Mouse (Mus musculus): Measurements from ENCODE around the gene Hnrnpa3.
"Not testable (repeated sequence)": the region's sequence is repeated elsewhere in the genome, so short reads cannot be mapped to it uniquely, and the experiment has no call there.

Hnrnpa3 gene

DNA sequence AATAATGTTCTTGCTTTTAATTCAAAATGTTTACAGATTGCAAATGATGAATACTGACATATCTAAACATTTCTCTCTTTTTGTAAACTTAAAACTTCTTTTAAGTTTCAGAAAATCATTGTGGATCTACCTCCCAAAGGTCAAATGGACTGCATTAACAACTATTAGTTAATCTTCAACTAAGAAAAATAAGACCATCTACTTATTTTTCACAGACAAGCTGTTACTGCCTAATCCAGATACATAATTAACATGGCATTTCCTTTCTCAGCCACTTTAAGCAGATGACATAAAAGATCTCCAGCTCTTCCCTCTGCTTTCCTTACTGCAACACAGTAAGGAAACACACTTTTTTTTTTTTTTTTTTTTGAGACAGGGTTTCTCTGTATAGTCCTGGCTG lies 21.7 kb upstream of the Hnrnpa3 start:
- DNase-seq, result no peak

DNA sequence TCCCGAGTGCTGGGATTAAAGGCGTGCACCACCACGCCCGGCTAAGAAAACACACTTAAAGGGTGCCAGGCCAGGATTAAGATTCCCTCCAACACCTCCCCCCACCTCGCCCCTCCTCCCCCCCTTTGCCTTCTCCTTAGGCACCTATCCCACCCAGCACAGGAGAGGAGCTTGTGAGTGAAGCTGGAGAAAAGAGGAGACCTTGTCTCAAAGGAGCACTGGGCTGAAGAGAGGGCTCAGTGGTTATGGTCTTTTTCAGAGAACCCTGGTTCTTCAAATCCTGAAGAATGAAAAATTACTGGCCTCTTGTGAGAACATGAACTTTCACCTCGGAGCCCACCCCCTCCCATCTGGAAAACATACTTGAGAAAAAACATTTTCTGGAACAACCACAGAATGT lies 21.2 kb upstream of the Hnrnpa3 start:
- not testable (repeated sequence) for DNase-seq

DNA sequence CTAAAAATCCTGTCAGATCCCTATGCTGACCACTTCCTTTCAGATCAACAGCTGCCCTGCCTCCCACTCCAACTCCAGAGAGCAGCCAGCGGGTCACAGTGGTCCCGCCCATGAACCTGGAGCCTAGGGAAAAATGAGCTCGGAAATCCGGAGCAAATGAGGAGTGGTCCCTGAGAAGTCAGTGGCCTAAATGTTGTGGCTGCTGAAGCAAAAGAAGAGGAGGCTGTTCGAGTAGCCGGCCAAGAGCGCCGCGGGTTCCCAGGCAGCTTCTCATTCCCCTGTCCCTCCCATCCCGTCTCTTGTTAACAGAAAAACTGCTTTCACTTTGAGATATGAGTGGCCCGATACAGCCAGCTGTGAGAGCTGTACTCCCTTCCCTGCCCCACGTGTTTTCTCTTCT lies 19.5 kb upstream of the Hnrnpa3 start:
- not testable (repeated sequence) for DNase-seq

DNA sequence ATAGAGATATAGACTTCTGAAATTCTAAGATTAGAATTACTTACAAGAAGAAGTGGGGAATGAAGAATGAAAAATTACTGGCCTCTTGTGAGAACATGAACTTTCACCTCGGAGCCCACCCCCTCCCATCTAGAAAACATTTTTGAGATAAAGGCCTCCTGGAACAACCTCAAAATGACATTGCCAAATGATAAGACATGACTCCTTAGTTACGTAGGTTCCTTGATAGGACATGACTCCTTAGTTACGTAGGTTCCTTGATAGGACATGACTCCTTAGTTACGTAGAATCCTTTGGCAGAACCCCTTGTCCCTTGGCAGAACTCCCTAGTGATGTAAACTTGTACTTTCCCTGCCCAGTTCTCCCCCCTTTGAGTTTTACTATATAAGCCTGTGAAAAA lies 16.7 kb upstream of the Hnrnpa3 start:
- not testable (repeated sequence) for DNase-seq

DNA sequence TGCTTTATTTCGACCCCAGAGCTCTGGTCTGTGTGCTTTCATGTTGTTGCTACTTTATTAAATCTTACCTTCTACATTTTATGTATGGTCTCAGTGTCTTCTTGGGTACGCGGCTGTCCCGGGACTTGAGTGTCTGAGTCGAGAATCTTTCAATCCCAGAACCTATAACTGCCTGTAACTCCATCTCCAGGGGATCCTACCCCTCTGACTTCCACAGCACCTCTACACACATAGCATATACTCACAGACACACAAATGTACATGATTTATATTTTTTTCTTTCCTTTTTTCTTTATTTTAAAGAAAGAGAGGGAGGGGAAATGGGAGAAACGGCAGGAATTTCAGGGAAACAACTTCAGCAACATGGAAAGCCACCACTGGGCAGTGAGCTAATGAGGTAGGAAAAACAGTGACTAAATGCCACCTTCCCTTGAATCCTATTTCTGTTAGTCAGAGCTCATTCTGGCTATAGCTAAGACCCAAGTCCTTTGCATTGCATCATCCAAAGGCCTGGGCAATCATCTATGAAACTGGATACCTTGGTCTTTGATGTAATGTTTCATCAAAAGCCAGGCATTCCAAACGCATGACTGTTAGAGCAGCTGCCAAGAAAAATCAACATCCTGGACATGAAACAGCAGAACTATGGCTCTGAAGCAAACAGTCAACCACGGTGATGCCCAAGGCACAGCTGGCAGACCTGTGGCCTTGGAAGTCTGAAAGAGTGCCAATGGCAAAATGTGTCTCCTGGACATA lies 16.1 kb upstream of the Hnrnpa3 start:
- DNase-seq, result no peak

DNA sequence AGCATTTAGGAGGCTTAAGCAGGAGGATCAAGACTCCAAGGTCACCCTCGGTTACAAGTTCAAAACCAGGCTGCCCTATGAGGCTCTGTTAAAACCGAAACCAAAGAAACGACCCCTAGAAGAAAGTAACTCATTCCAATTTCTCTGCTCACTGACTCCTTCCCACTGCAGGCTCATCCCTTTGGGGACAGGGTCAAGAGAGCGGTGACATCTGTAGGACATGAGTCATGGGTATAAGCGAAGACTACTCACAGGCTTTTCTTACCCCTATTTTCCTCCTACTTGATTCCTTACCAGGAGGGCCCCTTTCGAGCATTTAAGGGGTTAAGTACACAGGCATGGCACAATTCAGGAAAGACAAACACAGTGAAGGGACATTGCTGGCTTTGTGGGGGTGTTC lies 15.1 kb upstream of the Hnrnpa3 start:
- no peak for DNase-seq

DNA sequence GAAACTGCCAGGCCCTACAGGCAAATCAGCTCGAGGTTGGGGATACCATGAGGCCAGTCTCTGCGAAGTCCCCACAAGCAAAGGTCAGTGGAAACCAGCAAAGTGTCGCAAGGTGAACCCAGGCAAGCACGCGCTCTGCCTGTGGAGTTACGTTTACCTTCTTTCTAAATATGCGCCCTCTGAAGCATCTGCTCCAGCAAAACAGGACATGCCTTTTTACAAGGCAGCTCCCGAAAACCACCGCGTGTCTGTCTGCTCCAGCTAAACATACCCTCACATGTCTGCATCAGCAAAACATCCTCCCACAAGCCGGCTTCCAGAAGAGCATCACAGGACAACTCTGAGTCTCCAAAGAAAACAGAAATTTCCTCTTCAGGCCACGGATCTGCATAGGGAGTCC lies 13.8 kb upstream of the Hnrnpa3 start:
- DNase-seq, result no peak

DNA sequence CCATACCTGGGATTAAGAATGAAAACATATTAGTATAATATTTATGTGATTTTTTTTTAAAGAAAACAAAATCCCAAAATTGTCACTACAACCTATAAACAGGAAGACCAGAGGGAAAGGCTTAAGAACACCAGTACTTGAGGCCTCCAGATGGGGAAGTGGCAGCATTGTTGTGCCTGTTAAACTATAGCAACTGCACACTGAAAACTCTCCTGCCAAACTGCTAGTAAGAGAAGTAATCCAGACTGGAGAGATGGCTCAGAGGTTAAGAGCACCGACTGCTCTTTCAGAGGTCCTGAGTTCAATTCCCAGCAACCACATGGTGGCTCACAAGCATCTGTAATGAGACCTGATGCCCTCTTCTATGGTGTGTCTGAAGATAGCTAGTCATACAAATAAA lies 8.6 kb upstream of the Hnrnpa3 start:
- no peak for DNase-seq

DNA sequence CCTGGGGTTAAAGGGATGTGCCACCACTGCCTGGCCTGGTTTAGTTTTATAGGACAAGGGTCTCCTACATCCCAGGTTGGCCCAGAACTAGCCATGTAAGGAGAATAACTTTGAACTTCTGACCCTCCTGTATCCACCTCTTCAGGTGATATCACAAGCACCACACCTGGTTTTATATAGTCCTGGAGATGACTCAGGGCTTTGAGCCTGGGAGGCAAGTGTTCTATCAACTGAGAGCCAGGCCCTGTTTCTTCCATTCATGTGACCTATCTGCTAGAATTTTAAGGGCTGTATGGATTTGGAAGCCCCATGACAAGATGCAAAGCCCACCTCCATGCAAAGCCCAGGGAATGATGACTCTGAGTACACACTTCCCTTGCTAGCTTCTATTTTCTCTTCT lies 5.9 kb upstream of the Hnrnpa3 start:
- no peak for DNase-seq

DNA sequence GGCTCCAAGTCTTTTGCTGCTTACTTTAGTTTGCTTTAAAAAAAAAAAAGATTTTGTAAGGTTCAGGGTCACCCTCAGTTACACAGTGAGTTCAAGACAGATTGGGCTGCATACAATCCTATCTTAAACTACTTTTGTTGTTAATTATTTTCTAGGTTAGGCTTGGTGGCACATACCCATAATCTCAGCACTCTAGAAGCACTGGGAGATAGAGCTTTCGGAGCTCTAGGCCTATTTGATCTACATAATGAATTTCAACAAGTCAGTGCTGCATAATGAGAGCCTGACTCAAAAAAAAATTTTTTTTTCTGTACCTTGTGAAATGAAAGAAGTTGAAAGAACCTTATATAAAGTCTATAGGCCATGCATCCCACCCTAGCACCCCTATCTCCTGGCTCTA lies 4.4 kb upstream of the Hnrnpa3 start:
- DNase-seq, result no peak

DNA sequence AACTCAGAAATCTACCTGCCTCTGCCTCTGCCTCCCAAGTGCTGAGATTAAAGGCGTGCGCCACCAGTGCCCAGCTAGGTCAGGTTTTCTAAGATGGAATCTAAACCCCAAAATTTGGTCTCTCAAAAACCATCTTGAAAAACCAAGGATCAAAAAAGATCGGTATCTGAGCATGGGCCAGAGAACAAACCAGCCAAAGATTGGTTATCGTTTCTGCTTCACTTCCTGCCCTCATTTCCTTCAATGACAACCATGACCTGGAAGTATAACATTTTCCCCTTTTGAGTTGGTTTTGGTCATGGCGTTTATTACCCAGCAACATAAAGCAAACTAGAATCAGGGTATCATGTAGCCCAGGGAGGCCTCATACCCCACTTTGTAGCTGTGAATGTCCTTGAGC lies 2.1 kb upstream of the Hnrnpa3 start:
- DNase-seq, result no peak

DNA sequence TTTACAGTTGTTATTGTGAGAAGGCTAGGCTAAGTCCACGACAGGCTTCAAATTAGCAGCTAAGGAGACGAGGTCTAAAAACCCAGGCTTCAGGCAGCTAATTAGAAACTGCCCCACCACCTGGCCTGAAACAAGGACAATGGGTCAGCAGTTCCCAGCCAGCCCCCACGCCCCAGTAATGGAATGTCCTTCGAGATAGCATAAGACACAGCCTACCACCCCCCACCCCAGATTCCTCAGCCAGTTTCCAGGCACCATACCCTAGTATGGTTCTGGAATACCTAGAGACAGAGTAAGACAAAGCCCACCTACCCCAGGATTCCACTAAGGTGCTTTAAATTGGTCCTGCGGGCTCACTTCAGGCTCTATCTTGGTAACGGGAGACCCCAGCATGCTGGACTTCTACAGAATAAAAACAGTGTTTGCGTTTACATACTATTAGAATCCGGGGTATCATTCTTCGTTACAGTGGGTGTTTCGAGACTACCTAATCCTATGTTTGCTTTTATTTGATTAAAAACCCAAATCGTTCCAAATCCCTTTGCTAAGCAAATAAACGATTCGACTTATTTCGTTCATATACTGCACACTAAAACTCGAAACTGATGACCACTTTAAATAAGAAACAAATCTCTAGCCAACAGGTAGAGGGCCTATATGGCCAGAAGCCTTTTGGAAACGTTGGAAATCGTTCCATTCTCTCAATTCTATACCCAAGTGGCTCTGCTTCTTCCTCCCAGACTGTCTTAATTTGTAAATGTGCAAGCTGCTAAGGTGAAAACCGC lies 962 bp upstream of the Hnrnpa3 start:
- peak; percentile 43 to 57 for DNase-seq

DNA sequence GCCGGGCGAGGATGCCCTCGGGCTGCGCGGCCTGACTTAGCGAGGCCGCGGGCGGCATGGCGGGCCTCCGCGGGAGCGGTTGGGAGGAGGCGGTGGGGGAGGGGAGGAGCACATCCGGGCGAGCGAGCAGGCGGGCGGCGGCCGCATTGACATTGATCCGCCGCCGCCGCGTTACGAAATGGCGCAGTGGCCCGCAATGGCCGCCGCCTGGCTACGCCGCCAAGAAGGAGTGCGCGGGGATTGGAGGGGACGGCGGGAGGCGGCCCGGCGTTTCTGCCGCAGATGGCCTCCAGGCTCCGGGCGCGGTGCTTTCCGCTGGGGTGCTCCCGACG lies 534 bp downstream of the Hnrnpa3 start:
- DNase-seq, result peak; percentile 99

DNA sequence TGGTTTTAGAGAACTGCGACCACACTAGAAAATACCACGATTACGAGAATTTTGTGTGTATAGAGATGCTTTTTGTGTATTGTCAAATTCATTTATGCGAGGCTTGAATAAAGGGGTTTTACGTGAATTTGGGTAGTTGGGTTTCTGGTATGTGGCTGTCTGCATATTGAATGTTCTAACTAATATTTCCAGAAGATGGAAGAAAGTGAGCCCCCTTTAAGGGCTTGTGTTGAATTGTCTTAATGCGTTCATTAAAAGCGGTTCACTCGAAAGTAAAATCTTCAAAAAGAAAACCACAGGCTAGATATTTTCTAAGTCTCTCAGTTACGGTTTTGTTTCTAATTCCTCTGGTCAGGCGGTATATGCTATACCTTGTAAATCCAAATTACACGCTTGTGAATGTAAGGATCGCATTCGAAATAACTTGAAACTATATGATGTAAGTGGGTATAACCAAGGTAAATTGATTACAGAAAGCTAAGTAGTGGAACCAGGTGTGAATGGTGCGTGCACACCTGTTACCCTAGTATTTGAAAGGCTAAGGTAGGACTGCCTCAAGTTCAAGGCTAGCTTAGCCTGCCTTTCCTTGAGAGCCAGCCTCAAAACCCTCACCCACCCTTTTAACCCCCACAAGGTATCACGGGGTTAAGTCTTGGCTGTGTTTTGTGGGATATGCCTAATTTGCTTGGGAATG lies 1.3 kb downstream of the Hnrnpa3 start:
- DNase-seq, result peak in 1 of 2 experiments; percentile 9

DNA sequence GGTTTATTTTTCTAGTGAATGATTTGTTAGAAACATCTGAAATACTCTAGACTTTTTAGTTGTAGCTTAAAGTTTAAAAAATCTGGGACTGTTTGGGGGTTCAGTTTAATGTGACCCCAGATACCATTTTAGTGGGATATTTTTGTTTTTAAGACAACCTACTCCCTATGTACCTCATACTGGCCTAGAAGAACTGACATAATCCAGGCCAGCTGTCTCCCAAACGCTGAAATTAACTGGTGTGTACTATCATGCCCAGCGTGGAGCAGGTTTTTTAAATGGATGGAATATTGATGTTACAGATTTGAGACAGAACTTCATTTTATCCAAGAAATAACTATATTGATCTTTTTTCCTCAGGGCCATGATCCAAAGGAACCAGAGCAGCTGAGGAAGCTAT lies 2.0 kb downstream of the Hnrnpa3 start:
- DNase-seq, result no peak

DNA sequence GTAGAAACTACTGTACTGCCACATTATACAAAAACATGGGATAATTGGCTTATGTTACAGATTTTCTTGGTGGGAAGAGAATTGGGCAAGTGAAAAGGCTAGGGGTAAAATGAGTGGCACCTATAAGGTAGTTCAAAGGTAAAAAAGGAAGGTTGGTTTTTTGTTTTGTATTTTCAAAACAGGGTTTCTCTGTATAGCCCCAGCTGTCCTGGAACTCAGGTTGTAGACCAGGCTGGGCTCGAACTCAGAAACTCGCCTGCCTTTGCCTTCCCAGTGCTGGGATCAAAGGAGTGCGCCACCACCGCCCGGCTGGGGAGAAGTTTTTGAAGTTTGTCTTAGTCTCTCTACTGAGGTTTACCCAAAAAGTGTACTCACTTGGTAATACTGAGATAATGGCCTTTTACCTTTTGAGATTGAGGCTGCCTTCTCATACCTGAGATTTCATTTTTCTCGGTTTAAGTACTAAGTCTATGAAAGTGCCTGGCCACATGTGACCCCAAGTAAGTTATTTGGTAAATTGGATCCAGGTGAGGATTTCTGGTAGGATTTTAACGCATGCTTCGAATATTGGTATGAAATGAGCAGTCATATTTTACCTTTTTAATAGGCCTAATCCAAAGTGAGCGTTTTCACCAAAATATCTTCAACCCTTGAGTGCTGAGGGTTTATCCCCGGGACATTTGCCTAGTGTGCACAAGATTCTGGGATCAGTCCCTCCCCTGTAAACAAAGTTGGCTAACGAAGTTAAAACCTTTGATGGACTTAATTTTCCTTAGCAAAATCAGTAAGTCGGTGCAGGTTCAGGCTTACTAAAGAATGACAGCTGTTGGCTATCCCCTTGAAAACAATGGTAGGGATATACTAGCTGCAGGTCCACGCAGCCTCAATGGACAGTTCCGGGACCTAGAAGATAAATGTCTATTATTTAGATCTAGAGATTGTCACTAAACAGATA lies 10.7 kb downstream of the Hnrnpa3 start:
- DNase-seq, result peak; percentile 25 to 38

DNA sequence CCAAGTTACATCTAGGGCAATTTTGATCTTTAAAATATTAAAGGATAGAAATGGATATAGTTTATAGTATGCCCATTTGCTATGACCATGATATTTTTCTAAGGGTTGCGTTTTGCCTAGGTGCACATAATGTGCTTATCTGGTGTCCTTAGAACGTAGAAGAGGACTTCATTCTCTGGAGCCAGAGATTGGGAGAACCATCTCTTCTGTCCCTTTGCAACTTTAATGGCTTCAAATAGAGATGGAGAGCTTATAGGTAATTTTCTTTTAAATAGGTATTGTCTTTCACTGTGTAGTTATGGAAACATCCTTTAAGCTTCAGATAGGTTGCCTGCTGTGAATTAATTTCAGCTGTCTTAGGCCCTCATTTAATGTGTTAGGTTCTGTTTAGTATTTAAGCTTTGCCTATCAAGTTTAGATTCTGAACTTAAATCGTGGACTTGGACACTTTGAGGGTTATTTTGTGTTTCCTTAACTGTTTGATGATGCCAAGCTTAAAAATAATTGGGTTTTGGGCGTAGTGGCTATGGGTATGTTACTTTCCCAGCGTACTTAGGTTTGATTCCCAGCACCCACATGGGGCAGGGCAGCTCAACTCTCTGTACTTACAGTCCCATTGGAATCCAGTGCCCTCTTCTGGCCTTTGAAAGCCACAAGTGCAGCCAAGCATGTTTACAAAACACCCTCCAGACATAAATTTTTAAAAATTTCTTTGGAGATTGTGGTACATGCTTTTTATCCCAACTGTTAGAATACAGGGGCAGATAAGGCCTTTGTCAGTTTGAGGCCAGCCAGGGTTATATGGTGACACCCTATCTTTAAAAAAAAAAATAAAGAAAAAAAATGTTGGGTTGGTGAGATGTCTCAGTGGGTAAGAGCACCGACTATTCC lies 11.6 kb downstream of the Hnrnpa3 start:
- DNase-seq, result peak in 1 of 2 experiments; percentile 11

DNA sequence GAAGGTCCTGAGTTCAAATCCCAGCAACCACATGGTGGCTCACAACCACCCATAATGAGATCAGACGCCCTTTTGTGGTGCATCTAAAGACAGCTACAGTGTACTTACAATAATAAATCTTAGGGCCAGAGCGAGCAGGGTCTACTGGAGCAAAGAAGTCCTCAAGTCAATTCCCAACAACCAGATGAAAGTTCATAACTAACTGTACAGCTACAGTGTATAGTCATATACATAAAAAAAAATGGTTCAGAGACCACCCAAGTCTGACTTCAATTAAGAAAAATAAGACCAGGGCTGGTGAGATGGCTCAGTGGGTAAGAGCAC lies 12.2 kb downstream of the Hnrnpa3 start:
- DNase-seq, result peak in 1 of 2 experiments; percentile 15

DNA sequence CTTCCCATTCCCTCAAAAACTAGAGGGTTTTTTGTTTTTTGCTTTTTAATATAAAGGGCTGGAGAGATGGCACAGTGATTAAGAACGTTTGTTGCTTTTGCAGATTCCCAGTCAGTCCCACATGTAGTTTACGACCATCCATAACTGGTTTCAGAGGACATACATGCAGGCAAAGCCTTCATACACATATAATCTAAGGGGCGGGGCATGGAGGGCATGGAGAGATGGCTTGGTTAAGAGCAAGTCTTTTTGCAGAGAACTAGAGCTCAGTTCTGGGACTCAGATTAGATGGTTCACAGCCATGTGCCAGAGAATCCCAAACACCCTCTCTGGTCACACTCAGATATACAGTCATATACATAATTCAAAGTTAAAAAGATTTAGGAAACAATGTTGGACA lies 13.5 kb downstream of the Hnrnpa3 start:
- no peak for DNase-seq

DNA sequence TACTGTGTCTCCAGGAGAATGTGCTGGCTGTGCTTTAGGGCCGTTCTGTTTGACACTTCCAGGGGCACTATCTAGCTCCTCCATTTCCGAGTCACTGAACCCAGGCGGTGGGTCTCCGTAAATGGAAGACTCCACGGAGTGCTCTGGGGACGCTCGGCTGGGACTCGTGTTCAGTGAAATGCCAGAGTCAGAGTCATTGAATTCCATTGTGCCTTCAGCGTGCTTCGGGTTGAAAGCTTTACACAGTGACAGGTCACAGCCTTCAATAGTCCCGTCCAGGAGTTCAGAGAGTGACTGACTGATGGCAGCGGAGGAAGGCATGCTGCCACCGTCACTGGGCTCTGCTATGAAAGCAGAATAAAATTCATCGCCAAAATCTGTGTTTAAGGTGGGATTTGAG lies 17.5 kb downstream of the Hnrnpa3 start:
- no peak for DNase-seq

DNA sequence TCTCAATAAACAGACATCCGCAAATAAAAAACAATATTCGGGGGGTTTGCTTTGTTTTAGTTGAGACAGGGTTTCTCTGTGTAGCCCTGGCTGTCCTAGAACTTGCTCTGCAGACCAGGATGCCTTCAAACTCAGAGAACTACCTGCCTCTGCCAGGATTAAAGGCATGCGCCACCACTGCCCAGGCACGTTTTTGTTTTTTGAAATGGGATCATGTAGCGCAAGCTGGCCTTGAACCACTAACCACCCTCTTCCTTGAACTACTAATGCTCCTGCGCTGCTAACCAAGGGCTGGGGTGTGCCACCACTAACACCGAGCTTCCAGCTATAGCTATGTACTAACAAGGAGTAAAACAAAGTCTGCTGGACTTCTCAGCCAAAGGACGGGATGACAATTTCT lies 20.9 kb downstream of the Hnrnpa3 start:
- DNase-seq, result no peak

DNA sequence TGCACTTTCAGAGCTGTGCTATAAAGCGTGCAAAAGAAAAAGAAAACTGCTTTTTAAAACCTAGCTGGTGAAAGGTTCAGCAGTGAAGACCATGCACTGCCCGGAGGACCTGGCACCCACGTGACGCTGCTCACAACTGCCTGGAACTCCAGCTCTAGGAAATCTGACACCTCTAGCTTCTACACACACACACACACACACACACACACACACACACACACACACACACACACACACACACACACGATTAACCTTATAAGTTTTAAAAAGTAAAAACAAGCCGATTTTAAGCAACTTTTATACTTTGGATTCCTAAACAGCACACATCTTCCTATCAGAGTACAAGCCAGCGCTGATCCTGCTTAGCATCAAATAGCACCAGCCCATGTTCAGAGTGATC lies 22.4 kb downstream of the Hnrnpa3 start:
- no peak for DNase-seq

Data from cerebellum, postnatal 10 days (tissue).